Mouse (Mus musculus): ENCODE measurements around the gene Tsc22d4. TPM values are rescaled to one million over a fixed set of nuclear protein-coding genes. Genes with fewer than 3 reads are reported as not detected.

Gene Tsc22d4
- polyA plus RNA-seq, 1 experiment from 2014 or later, result 111 TPM

- no peaks in the 10 kb centered on the region for H3K27me3 ChIP-seq (replicated peaks; ENCODE audit: control insufficient read depth, insufficient read depth, low read length)
- no peak overlapping the region for H3K27ac ChIP-seq (ENCODE audit: low read depth, low read length)
- H3K9ac ChIP-seq (ENCODE audit: low read depth, low read length), result no peak overlapping the region
- no peaks in the 10 kb centered on the region for H3K36me3 ChIP-seq (ENCODE audit: control insufficient read depth, insufficient read depth)
- H3K4me3 ChIP-seq (ENCODE audit: low read depth, low read length), result no peak overlapping the region
- H3K9me3 ChIP-seq (ENCODE audit: control insufficient read depth), result no peaks in the 10 kb centered on the region
- no peaks in the 10 kb centered on the region for H3K4me1 ChIP-seq (replicated peaks; ENCODE audit: control insufficient read depth, insufficient read depth, low read length)
- no peak for ATAC-seq
- TF ChIP-seq CTCF (IDR thresholded peaks at IDR 0.05; ENCODE audit: low read depth), result peak; percentile 60
- H3K4me2 ChIP-seq (replicated peaks; ENCODE audit: low read depth), result no peak overlapping the region
Measured at GRCm38 (mm10) chr5:137791553-137791952, 46.0 kb downstream of the Tsc22d4 start.

GRCm38 (mm10) chr5:137796606-137797005 is 51.1 kb downstream of the Tsc22d4 start:
- WGBS, result 82% methylated on average over 3 of the region's 3 CpGs
- H3K9me3 ChIP-seq (ENCODE audit: control insufficient read depth), result no peaks in the 10 kb centered on the region
- no peak for ATAC-seq

GRCm38 (mm10) chr5:137800917-137801316 is 55.4 kb downstream of the Tsc22d4 start:
- H3K4me1 ChIP-seq (replicated peaks; ENCODE audit: control insufficient read depth, insufficient read depth, low read length), result no peaks in the 10 kb centered on the region
- H3K9me3 ChIP-seq (ENCODE audit: control insufficient read depth), result no peaks in the 10 kb centered on the region
- H3K4me3 ChIP-seq (ENCODE audit: low read depth, low read length), result no peak overlapping the region
- 83% methylated on average over 3 of the region's 3 CpGs for WGBS
- H3K4me2 ChIP-seq (replicated peaks; ENCODE audit: low read depth), result no peak overlapping the region
- no peak overlapping the region for H3K9ac ChIP-seq (ENCODE audit: low read depth, low read length)
- no peaks in the 10 kb centered on the region for H3K27me3 ChIP-seq (replicated peaks; ENCODE audit: control insufficient read depth, insufficient read depth, low read length)
- H3K36me3 ChIP-seq (ENCODE audit: control insufficient read depth, insufficient read depth), result no peaks in the 10 kb centered on the region
- no peak for TF ChIP-seq CTCF (IDR thresholded peaks at IDR 0.05; ENCODE audit: low read depth)
- H3K27ac ChIP-seq (ENCODE audit: low read depth, low read length), result no peak overlapping the region
- ATAC-seq, result no peak

More at GRCm38 (mm10) chr5:137796606-137797005, 51.1 kb downstream of the Tsc22d4 start:
- no peak for TF ChIP-seq CTCF (IDR thresholded peaks at IDR 0.05; ENCODE audit: low read depth)
- Histone ChIP-seq H3K9ac (ENCODE audit: low read depth, low read length) (no peak overlapping the region), H3K4me2 (replicated peaks; ENCODE audit: low read depth) (no peak overlapping the region), H3K4me3 (ENCODE audit: low read depth, low read length) (no peak overlapping the region), H3K36me3 (ENCODE audit: control insufficient read depth, insufficient read depth) (no peaks in the 10 kb centered on the region), H3K27me3 (replicated peaks; ENCODE audit: control insufficient read depth, insufficient read depth, low read length) (no peaks in the 10 kb centered on the region), H3K27ac (ENCODE audit: low read depth, low read length) (no peak overlapping the region), H3K4me1 (replicated peaks; ENCODE audit: control insufficient read depth, insufficient read depth, low read length) (no peaks in the 10 kb centered on the region)

GRCm38 (mm10) chr5:137806158-137806557 is 60.6 kb downstream of the Tsc22d4 start:
- Histone ChIP-seq H3K4me3 (ENCODE audit: low read depth, low read length) (no peak overlapping the region), H3K27me3 (replicated peaks; ENCODE audit: control insufficient read depth, insufficient read depth, low read length) (no peaks in the 10 kb centered on the region), H3K4me2 (replicated peaks; ENCODE audit: low read depth) (no peak overlapping the region), H3K9me3 (ENCODE audit: control insufficient read depth) (no peaks in the 10 kb centered on the region), H3K4me1 (replicated peaks; ENCODE audit: control insufficient read depth, insufficient read depth, low read length) (no peaks in the 10 kb centered on the region), H3K36me3 (ENCODE audit: control insufficient read depth, insufficient read depth) (no peaks in the 10 kb centered on the region), H3K27ac (ENCODE audit: low read depth, low read length) (no peak overlapping the region), H3K9ac (ENCODE audit: low read depth, low read length) (no peak overlapping the region)
- ATAC-seq, result no peak
- TF ChIP-seq CTCF (IDR thresholded peaks at IDR 0.05; ENCODE audit: low read depth), result no peak
- 92% methylated on average over 1 of the region's 1 CpGs for WGBS

GRCm38 (mm10) chr5:137808316-137808715 is 62.8 kb downstream of the Tsc22d4 start:
- ATAC-seq, result no peak
- Histone ChIP-seq H3K36me3 (ENCODE audit: control insufficient read depth, insufficient read depth) (no peaks in the 10 kb centered on the region), H3K4me1 (replicated peaks; ENCODE audit: control insufficient read depth, insufficient read depth, low read length) (no peaks in the 10 kb centered on the region), H3K9me3 (ENCODE audit: control insufficient read depth) (no peaks in the 10 kb centered on the region), H3K4me3 (ENCODE audit: low read depth, low read length) (no peak overlapping the region), H3K27ac (ENCODE audit: low read depth, low read length) (no peak overlapping the region), H3K4me2 (replicated peaks; ENCODE audit: low read depth) (no peak overlapping the region), H3K27me3 (replicated peaks; ENCODE audit: control insufficient read depth, insufficient read depth, low read length) (no peaks in the 10 kb centered on the region), H3K9ac (ENCODE audit: low read depth, low read length) (no peak overlapping the region)
- TF ChIP-seq CTCF (IDR thresholded peaks at IDR 0.05; ENCODE audit: low read depth), result no peak
- 88% methylated on average over 5 of the region's 5 CpGs for WGBS

- WGBS, result 50% methylated on average over 4 of the region's 4 CpGs
- no peaks in the 10 kb centered on the region for H3K4me1 ChIP-seq (replicated peaks; ENCODE audit: control insufficient read depth, insufficient read depth, low read length)
- no peak overlapping the region for H3K4me3 ChIP-seq (ENCODE audit: low read depth, low read length)
- H3K9me3 ChIP-seq (ENCODE audit: control insufficient read depth), result no peaks in the 10 kb centered on the region
- no peak overlapping the region for H3K4me2 ChIP-seq (replicated peaks; ENCODE audit: low read depth)
- no peak overlapping the region for H3K27ac ChIP-seq (ENCODE audit: low read depth, low read length)
- no peak for ATAC-seq
- H3K9ac ChIP-seq (ENCODE audit: low read depth, low read length), result no peak overlapping the region
- TF ChIP-seq CTCF (IDR thresholded peaks at IDR 0.05; ENCODE audit: low read depth), result no peak
- no peaks in the 10 kb centered on the region for H3K36me3 ChIP-seq (ENCODE audit: control insufficient read depth, insufficient read depth)
- no peaks in the 10 kb centered on the region for H3K27me3 ChIP-seq (replicated peaks; ENCODE audit: control insufficient read depth, insufficient read depth, low read length)
Measured at GRCm38 (mm10) chr5:137817466-137818222, 72.1 kb downstream of the Tsc22d4 start.

Other genes with a start within 250 kb of the Tsc22d4 start
- gene Pop7, start 243.2 kb upstream of the Tsc22d4 start, polyA plus RNA-seq (2015; fragmentation: Nextera tagmentation; extraction: Ambion mirVana), result 47.9 and 50.4 TPM in 2 replicates
- 4.7 and 6.4 TPM in 2 replicates for gene Gigyf1, start 227.2 kb upstream of the Tsc22d4 start, polyA plus RNA-seq (2015; fragmentation: Nextera tagmentation; extraction: Ambion mirVana)
- not detected in 2 replicates for gene Epo, start 212.5 kb upstream of the Tsc22d4 start, polyA plus RNA-seq (2015; fragmentation: Nextera tagmentation; extraction: Ambion mirVana)
- 386 and 389 TPM in 2 replicates for gene Gnb2, start 212.2 kb upstream of the Tsc22d4 start, polyA plus RNA-seq (2015; fragmentation: Nextera tagmentation; extraction: Ambion mirVana)
- 2.1 and 2.9 TPM in 2 replicates for gene Actl6b, start 192.2 kb upstream of the Tsc22d4 start, polyA plus RNA-seq (2015; fragmentation: Nextera tagmentation; extraction: Ambion mirVana)
- 0.27 and 0.50 TPM in 2 replicates for gene Tfr2, start 175.9 kb upstream of the Tsc22d4 start, polyA plus RNA-seq (2015; fragmentation: Nextera tagmentation; extraction: Ambion mirVana)
- 35.3 and 38.0 TPM in 2 replicates for gene Mospd3, start 144.7 kb upstream of the Tsc22d4 start, polyA plus RNA-seq (2015; fragmentation: Nextera tagmentation; extraction: Ambion mirVana)
- 44.2 and 44.6 TPM in 2 replicates for gene Pcolce, start 131.9 kb upstream of the Tsc22d4 start, polyA plus RNA-seq (2015; fragmentation: Nextera tagmentation; extraction: Ambion mirVana)
- 0.16 and 0.25 TPM in 2 replicates for gene Fbxo24, start 116.7 kb upstream of the Tsc22d4 start, polyA plus RNA-seq (2015; fragmentation: Nextera tagmentation; extraction: Ambion mirVana)
- gene Lrch4, start 116.6 kb upstream of the Tsc22d4 start, polyA plus RNA-seq (2015; fragmentation: Nextera tagmentation; extraction: Ambion mirVana), result 31.5 and 31.6 TPM in 2 replicates
- gene Gm20605, start 116.6 kb upstream of the Tsc22d4 start, polyA plus RNA-seq (2015; fragmentation: Nextera tagmentation; extraction: Ambion mirVana), result 1.3 and 1.8 TPM in 2 replicates
- gene Sap25, start 104.4 kb upstream of the Tsc22d4 start, polyA plus RNA-seq (2015; fragmentation: Nextera tagmentation; extraction: Ambion mirVana), result 2.3 and 4.8 TPM in 2 replicates
- 0.09 and 0.18 TPM in 2 replicates for gene Irs3, start 100.0 kb upstream of the Tsc22d4 start, polyA plus RNA-seq (2015; fragmentation: Nextera tagmentation; extraction: Ambion mirVana)
- 16.8 and 19.0 TPM in 2 replicates for gene Agfg2, start 61.0 kb upstream of the Tsc22d4 start, polyA plus RNA-seq (2015; fragmentation: Nextera tagmentation; extraction: Ambion mirVana)
- gene Nyap1, start 4.1 kb upstream of the Tsc22d4 start, polyA plus RNA-seq (2015; fragmentation: Nextera tagmentation; extraction: Ambion mirVana), result 1.6 and 2.0 TPM in 2 replicates
- gene Ppp1r35, start 33.1 kb downstream of the Tsc22d4 start, polyA plus RNA-seq (2015; fragmentation: Nextera tagmentation; extraction: Ambion mirVana), result 29.0 and 30.8 TPM in 2 replicates
- gene Mepce, start 41.9 kb downstream of the Tsc22d4 start, polyA plus RNA-seq (2015; fragmentation: Nextera tagmentation; extraction: Ambion mirVana), result 10.3 and 10.8 TPM in 2 replicates
- gene Zcwpw1, start 42.1 kb downstream of the Tsc22d4 start, polyA plus RNA-seq (2015; fragmentation: Nextera tagmentation; extraction: Ambion mirVana), result 3.3 and 3.5 TPM in 2 replicates
- gene Pilra, start 90.6 kb downstream of the Tsc22d4 start, polyA plus RNA-seq (2015; fragmentation: Nextera tagmentation; extraction: Ambion mirVana), result 2.4 and 3.0 TPM in 2 replicates
- gene Pilrb1, start 112.4 kb downstream of the Tsc22d4 start, polyA plus RNA-seq (2015; fragmentation: Nextera tagmentation; extraction: Ambion mirVana), result 3.5 and 4.3 TPM in 2 replicates
- gene Pilrb2, start 126.1 kb downstream of the Tsc22d4 start, polyA plus RNA-seq (2015; fragmentation: Nextera tagmentation; extraction: Ambion mirVana), result 1.8 and 3.4 TPM in 2 replicates
- gene Cyp3a13, start 175.9 kb downstream of the Tsc22d4 start, polyA plus RNA-seq (2015; fragmentation: Nextera tagmentation; extraction: Ambion mirVana), result 119 and 134 TPM in 2 replicates
- gene Gjc3, start 217.4 kb downstream of the Tsc22d4 start, polyA plus RNA-seq (2015; fragmentation: Nextera tagmentation; extraction: Ambion mirVana), result 0.69 and 1.0 TPM in 2 replicates
- not detected in 2 replicates for gene Azgp1, start 235.8 kb downstream of the Tsc22d4 start, polyA plus RNA-seq (2015; fragmentation: Nextera tagmentation; extraction: Ambion mirVana)

Measured in intestine, postnatal 0 days (tissue).